In the genomic region with DNA sequence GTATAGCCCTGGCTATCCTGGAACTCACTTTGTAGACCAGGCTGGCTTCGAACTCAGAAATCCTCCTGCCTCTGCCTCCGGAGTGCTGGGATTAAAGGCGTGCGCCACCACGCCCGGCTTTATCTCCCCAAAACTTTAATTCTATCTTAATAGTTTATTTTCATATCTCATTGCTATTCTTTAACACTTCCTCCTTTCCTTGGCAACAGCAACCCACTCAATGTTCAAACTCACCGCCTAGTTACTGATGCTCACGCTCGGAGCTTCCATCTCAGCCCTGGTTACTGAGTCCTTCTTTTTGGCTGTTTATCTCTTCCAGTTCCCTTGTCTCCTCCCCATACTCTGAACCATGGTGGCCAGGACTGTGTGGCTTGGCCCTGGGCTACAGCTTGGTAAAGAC, we compare ENCODE assay signal across 19 mouse cellular contexts. TPM values are rescaled to one million over a fixed set of nuclear protein-coding genes. Genes with fewer than 3 reads are reported as not detected.
A peak's percentile ranks its signal among the peaks of the same experiment; 100 is the strongest.
DNase-seq lines count a peak whose midpoint lies in the region; ATAC-seq and TF ChIP-seq lines count a peak whose summit lies in the region.
"Had no signal": no experiment of that assay in that cellular context is flagged by ENCODE, and none has a peak within 500 bp of the region (broad histone marks: within the 10 kb centered on the region; RNA-seq: fewer than 3 reads in every experiment).

No protein-coding gene starts in this region.

- H3K27ac ChIP-seq in heart, embryonic 11.5 days (ENCODE audit: low read depth, low read length): peak overlapping the region; percentile 17; the same call in 1 of the 2 replicates
- H3K27ac ChIP-seq in lung, postnatal 0 days (ENCODE audit: low read length): peak overlapping the region; percentile 70
- H3K27ac ChIP-seq in midbrain, embryonic 14.5 days (replicated peaks; ENCODE audit: low read depth, low read length): no peak overlapping the region
- H3K27ac ChIP-seq: forebrain, embryonic 10.5 days; hindbrain, embryonic 10.5 days; limb, embryonic 15.5 days; neural tube, embryonic 12.5 days had no signal

- H3K27me3 ChIP-seq in heart, embryonic 11.5 days (ENCODE audit: control insufficient read depth, insufficient read depth, low read length): no peaks in the 10 kb centered on the region
- no peaks in the 10 kb centered on the region for H3K27me3 ChIP-seq in lung, postnatal 0 days (replicated peaks; ENCODE audit: insufficient read depth, low read length)
- no peaks in the 10 kb centered on the region for H3K27me3 ChIP-seq in midbrain, embryonic 14.5 days (ENCODE audit: control insufficient read depth, insufficient read depth, low read length)
- H3K27me3 ChIP-seq: limb, embryonic 15.5 days; megakaryocyte, embryonic 14.5 days; neural tube, embryonic 12.5 days; Patski had no signal

- no peaks in the 10 kb centered on the region for H3K9me3 ChIP-seq in heart, embryonic 11.5 days (replicated peaks; ENCODE audit: control insufficient read depth, low read length)
- H3K9me3 ChIP-seq in lung, postnatal 0 days (ENCODE audit: low read length): no peaks in the 10 kb centered on the region
- H3K9me3 ChIP-seq in midbrain, embryonic 14.5 days (ENCODE audit: control insufficient read depth, low read length): no peaks in the 10 kb centered on the region
- H3K9me3 ChIP-seq: forebrain, embryonic 10.5 days; hindbrain, embryonic 10.5 days; limb, embryonic 15.5 days; megakaryocyte, embryonic 14.5 days; neural tube, embryonic 12.5 days had no signal

- TF ChIP-seq EP300 in lung, postnatal 0 days (IDR thresholded peaks at IDR 0.05): no peak

- no peak overlapping the region for H3K4me3 ChIP-seq in heart, embryonic 11.5 days (ENCODE audit: low read depth, low read length)
- H3K4me3 ChIP-seq in lung, postnatal 0 days (ENCODE audit: low read depth, low read length): no peak overlapping the region
- H3K4me3 ChIP-seq in midbrain, embryonic 14.5 days (replicated peaks; ENCODE audit: low read depth, low read length): no peak overlapping the region
- H3K4me3 ChIP-seq: forebrain, embryonic 10.5 days; hindbrain, embryonic 10.5 days; limb, embryonic 15.5 days; megakaryocyte, embryonic 14.5 days; neural tube, embryonic 12.5 days had no signal

- no peak overlapping the region for H3K4me2 ChIP-seq in heart, embryonic 11.5 days
- H3K4me2 ChIP-seq in lung, postnatal 0 days (replicated peaks; ENCODE audit: low read depth, low read length): no peak overlapping the region
- no peak overlapping the region for H3K4me2 ChIP-seq in midbrain, embryonic 14.5 days (ENCODE audit: low read length)
- H3K4me2 ChIP-seq: limb, embryonic 15.5 days; neural tube, embryonic 12.5 days had no signal

- H3K36me3 ChIP-seq in heart, embryonic 11.5 days (ENCODE audit: control insufficient read depth, insufficient read depth, low read length): peaks cover 8% of the 10 kb centered on the region; the same call in 1 of the 2 replicates
- H3K36me3 ChIP-seq in lung, postnatal 0 days (ENCODE audit: insufficient read depth, low read length): no peaks in the 10 kb centered on the region
- peaks cover 29% of the 10 kb centered on the region for H3K36me3 ChIP-seq in midbrain, embryonic 14.5 days (ENCODE audit: control insufficient read depth, insufficient read depth, low read length)

- DNase-seq in heart, postnatal 14 days: no peak
- peak; percentile 36 to 51 for DNase-seq in left cerebral cortex, postnatal 14 days (ENCODE audit: low spot score in 2 of 2)
- DNase-seq in left cerebral cortex, adult 11 months (ENCODE audit: low spot score): no peak
- DNase-seq in lung, postnatal 0 days (ENCODE audit: low spot score): no peak
- no peak for DNase-seq in lung, postnatal 14 days
- no peak for DNase-seq in midbrain, embryonic 14.5 days
- DNase-seq: B cell, adult 2 months; cerebellum, adult 9-10 months; gastrocnemius, postnatal 14 days; thymus, postnatal 36 days had no signal

- intact Hi-C loops in heart, postnatal 14 days (cut with DNase I): no loop called here
- intact Hi-C loops in left cerebral cortex, postnatal 14 days (cut with DNase I): no loop called here

- 88% methylated on average over 9 of the region's 9 CpGs for WGBS in heart, embryonic 11.5 days (ENCODE audit: insufficient replicate concordance)
- WGBS in lung, postnatal 0 days: 84% methylated on average over 9 of the region's 9 CpGs
- 99% methylated on average over 9 of the region's 9 CpGs for WGBS in midbrain, embryonic 14.5 days

- no peak for ATAC-seq in heart, embryonic 11.5 days (replicated peaks; ENCODE audit: insufficient number of reproducible peaks, low FRiP score, low TSS enrichment)
- ATAC-seq in lung, postnatal 0 days: peak; percentile 32
- peak; percentile 27 for ATAC-seq in common myeloid progenitor, adult 5-6 weeks (replicated peaks; ENCODE audit: low read depth, poor library complexity, severe bottlenecking)
- ATAC-seq in midbrain, embryonic 14.5 days (ENCODE audit: low FRiP score, low TSS enrichment): no peak
- ATAC-seq: activated CD4-positive, CD25-positive, alpha-beta regulatory T cell, adult 4 months; Patski had no signal

- H3K4me1 ChIP-seq in heart, embryonic 11.5 days (ENCODE audit: control insufficient read depth, insufficient read depth, low read length): peaks cover 22% of the 10 kb centered on the region
- peaks cover 6% of the 10 kb centered on the region; the same call in 1 of the 2 replicates for H3K4me1 ChIP-seq in lung, postnatal 0 days (ENCODE audit: insufficient read depth, low read depth, low read length)
- no peaks in the 10 kb centered on the region for H3K4me1 ChIP-seq in midbrain, embryonic 14.5 days (ENCODE audit: control insufficient read depth, insufficient read depth, low read length)
- H3K4me1 ChIP-seq: neural tube, embryonic 12.5 days had no signal

- no peak overlapping the region for H3K9ac ChIP-seq in heart, embryonic 11.5 days (ENCODE audit: low read depth, low read length)
- H3K9ac ChIP-seq in lung, postnatal 0 days (replicated peaks; ENCODE audit: low read depth): no peak overlapping the region
- no peak overlapping the region for H3K9ac ChIP-seq in midbrain, embryonic 14.5 days (replicated peaks; ENCODE audit: low read length)
- H3K9ac ChIP-seq: limb, embryonic 15.5 days; neural tube, embryonic 12.5 days had no signal

- TF ChIP-seq CTCF in lung, postnatal 0 days (IDR thresholded peaks at IDR 0.05): no peak

RNA-seq across cellular contexts. Expression of a gene that starts 7.1 kb away (rescaled TPM):
- polyA plus RNA-seq in heart, embryonic 11.5 days (2014; fragmentation: Nextera tagmentation; extraction: Ambion mirVana): 85.0 and 86.7 TPM in 2 replicates
- 10 to 100 TPM; 46.0 to 59.8 TPM for total RNA-seq in heart, postnatal 14 days (2021)
- total RNA-seq in left cerebral cortex, postnatal 14 days (2021): 10 to 100 TPM; 11.4 to 13.2 TPM
- 94.3 and 107 TPM in 2 replicates for polyA plus RNA-seq in lung, postnatal 0 days (2015; fragmentation: Nextera tagmentation; extraction: Ambion mirVana)
- not detected in 2 replicates for total RNA-seq in common myeloid progenitor, adult 5-6 weeks (2017)
- 6.1 and 10.9 TPM in 2 replicates for polyA plus RNA-seq in midbrain, embryonic 14.5 days (2014; fragmentation: Nextera tagmentation; extraction: Ambion mirVana)

RNA-seq across cellular contexts. Expression of a gene that starts 27.7 kb away (rescaled TPM):
- 42.2 and 46.1 TPM in 2 replicates for polyA plus RNA-seq in heart, embryonic 11.5 days (2014; fragmentation: Nextera tagmentation; extraction: Ambion mirVana)
- 10 to 100 TPM; 41.6 to 44.4 TPM for total RNA-seq in heart, postnatal 14 days (2021)
- total RNA-seq in left cerebral cortex, postnatal 14 days (2021): 10 to 100 TPM; 37.3 to 40.8 TPM
- 18.5 and 19.3 TPM in 2 replicates for polyA plus RNA-seq in lung, postnatal 0 days (2015; fragmentation: Nextera tagmentation; extraction: Ambion mirVana)
- 44.5 and 45.6 TPM in 2 replicates for total RNA-seq in common myeloid progenitor, adult 5-6 weeks (2017)
- 41.6 and 52.3 TPM in 2 replicates for polyA plus RNA-seq in midbrain, embryonic 14.5 days (2014; fragmentation: Nextera tagmentation; extraction: Ambion mirVana)

RNA-seq across cellular contexts. Expression of a gene that starts 44.6 kb away (rescaled TPM):
- 3.5 and 5.1 TPM in 2 replicates for polyA plus RNA-seq in heart, embryonic 11.5 days (2014; fragmentation: Nextera tagmentation; extraction: Ambion mirVana)
- total RNA-seq in heart, postnatal 14 days (2021): 10 to 100 TPM; 48.3 to 57.2 TPM
- 1 to 10 TPM; 2.0 TPM for total RNA-seq in left cerebral cortex, postnatal 14 days (2021)
- 11.8 and 13.2 TPM in 2 replicates for polyA plus RNA-seq in lung, postnatal 0 days (2015; fragmentation: Nextera tagmentation; extraction: Ambion mirVana)
- 0.37 TPM in 1 of 2 replicates, not detected in the other for total RNA-seq in common myeloid progenitor, adult 5-6 weeks (2017)
- 0.80 and 1.1 TPM in 2 replicates for polyA plus RNA-seq in midbrain, embryonic 14.5 days (2014; fragmentation: Nextera tagmentation; extraction: Ambion mirVana)

Comparison
In these comparisons a context has a peak if more than half of its experiments do, and no peak if none do; other contexts are left out.
1. DNase-seq: peak in left cerebral cortex, postnatal 14 days (2 of 2); none in heart, postnatal 14 days (0 of 2), left cerebral cortex, adult 11 months (single experiment), lung, postnatal 0 days (single experiment), lung, postnatal 14 days (single experiment) and midbrain, embryonic 14.5 days (single experiment).
2. ATAC-seq: peak in lung, postnatal 0 days (single experiment) and common myeloid progenitor, adult 5-6 weeks (single experiment); none in heart, embryonic 11.5 days (single experiment) and midbrain, embryonic 14.5 days (single experiment).
3. RNA of a gene that starts 7.1 kb away (total RNA-seq): 46.0 to 59.8 TPM in heart, postnatal 14 days and 11.4 to 13.2 TPM in left cerebral cortex, postnatal 14 days; not detected in common myeloid progenitor, adult 5-6 weeks; every median in the first group is over 10 times any median in the second.
4. RNA of a gene that starts 44.6 kb away (total RNA-seq): 48.3 to 57.2 TPM in heart, postnatal 14 days; 2.0 TPM in left cerebral cortex, postnatal 14 days and 0.37 TPM in common myeloid progenitor, adult 5-6 weeks; every median in the first group is over 10 times any median in the second.